Mouse (Mus musculus) limb, embryonic 15.5 days (tissue): ENCODE data around the gene Bbox1. TPM values are rescaled to one million over a fixed set of nuclear protein-coding genes. Genes with fewer than 3 reads are reported as not detected.

Source experiments
- ATAC-seq: fragments of 200-750 bp; cut with Nextera tagmentation; 2 replicates; pipeline ENCODE4 v1.8.0; 2017; ENCODE audit warnings: low read depth, moderate TSS enrichment; ENCODE audit not compliant: insufficient number of reproducible peaks, low FRiP score, low TSS enrichment
- H3K27ac ChIP-seq: fragments of 300-500 bp; sonication (generic); 2 replicates; pipeline ENCODE4 v1.5.1; 2015; ENCODE audit warnings: moderate library complexity, mild to moderate bottlenecking, inconsistent platforms
- H3K27me3 ChIP-seq: fragments of 300-500 bp; sonication (generic); 2 replicates; pipeline ENCODE4 v1.6.1; 2015; ENCODE audit warnings: inconsistent platforms
- H3K36me3 ChIP-seq: fragments of 300-500 bp; sonication (generic); 2 replicates; pipeline ENCODE4 v1.6.1; 2015; ENCODE audit warnings: inconsistent platforms
- H3K4me1 ChIP-seq: fragments of 300-500 bp; sonication (generic); 2 replicates; pipeline ENCODE4 v1.6.1; 2015; ENCODE audit warnings: inconsistent platforms
- H3K4me2 ChIP-seq: fragments of 300-500 bp; sonication (generic); 2 replicates; pipeline ENCODE4 v1.6.1; 2015; ENCODE audit warnings: mild to moderate bottlenecking, inconsistent platforms
- H3K4me3 ChIP-seq: fragments of 300-500 bp; sonication (generic); 2 replicates; pipeline ENCODE4 v1.5.1; 2015; ENCODE audit warnings: mild to moderate bottlenecking, inconsistent platforms
- H3K9ac ChIP-seq: fragments of 300-500 bp; sonication (generic); 2 replicates; pipeline ENCODE4 v1.6.1; 2015; ENCODE audit warnings: inconsistent platforms
- H3K9me3 ChIP-seq: fragments of 300-500 bp; sonication (generic); 2 replicates; pipeline ENCODE4 v1.6.1; 2016; ENCODE audit warnings: inconsistent platforms
- WGBS: fragments of 180-500 bp; shearing (Covaris S2); methylation state at CpG from one replicate; pipeline ENCODE4 v1.1.7; 2015; 5-methylcytosine and 5-hydroxymethylcytosine counted together
- polyA plus RNA-seq: library from polyadenylated mRNA; unstranded; fragments of >200 nt; fragmentation: Nextera tagmentation; extraction: Ambion mirVana; gene quantifications from 2 replicates; pipeline ENCODE4 v1.2.1, GENCODE M21; 2015

The Bbox1 gene
- polyA plus RNA-seq, 1 experiment from 2014 or later, result 0.88 TPM

DNA sequence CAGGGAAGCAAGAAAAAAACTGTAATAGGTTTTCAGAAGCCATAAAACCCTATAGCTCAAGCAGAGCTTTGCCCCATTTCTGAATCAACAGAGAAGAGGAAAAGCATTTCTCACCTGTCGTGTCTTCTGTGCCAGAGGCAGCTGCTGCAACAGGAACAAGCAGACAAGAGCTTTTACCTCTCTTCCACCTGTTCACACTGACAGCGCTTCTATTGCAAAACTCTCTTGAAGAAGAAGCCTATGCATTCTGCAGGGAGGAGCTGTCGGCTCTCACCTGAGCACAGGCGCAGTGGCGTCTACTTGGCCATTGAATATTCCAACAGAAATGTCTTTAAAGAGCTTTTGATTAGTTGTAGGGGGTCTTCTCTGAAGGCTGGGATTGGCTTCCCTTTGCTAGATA is 286 bp downstream of the Bbox1 start:
- Histone ChIP-seq H3K4me2 (no peak overlapping the region), H3K9ac (no peak overlapping the region), H3K27me3 (no peaks in the 10 kb centered on the region), H3K36me3 (no peaks in the 10 kb centered on the region), H3K27ac (no peak overlapping the region), H3K4me1 (no peaks in the 10 kb centered on the region; the same call in 1 of the 2 replicates), H3K4me3 (no peak overlapping the region), H3K9me3 (no peaks in the 10 kb centered on the region)
- no peak for ATAC-seq
- 79% methylated on average over 5 of the region's 5 CpGs for WGBS

DNA sequence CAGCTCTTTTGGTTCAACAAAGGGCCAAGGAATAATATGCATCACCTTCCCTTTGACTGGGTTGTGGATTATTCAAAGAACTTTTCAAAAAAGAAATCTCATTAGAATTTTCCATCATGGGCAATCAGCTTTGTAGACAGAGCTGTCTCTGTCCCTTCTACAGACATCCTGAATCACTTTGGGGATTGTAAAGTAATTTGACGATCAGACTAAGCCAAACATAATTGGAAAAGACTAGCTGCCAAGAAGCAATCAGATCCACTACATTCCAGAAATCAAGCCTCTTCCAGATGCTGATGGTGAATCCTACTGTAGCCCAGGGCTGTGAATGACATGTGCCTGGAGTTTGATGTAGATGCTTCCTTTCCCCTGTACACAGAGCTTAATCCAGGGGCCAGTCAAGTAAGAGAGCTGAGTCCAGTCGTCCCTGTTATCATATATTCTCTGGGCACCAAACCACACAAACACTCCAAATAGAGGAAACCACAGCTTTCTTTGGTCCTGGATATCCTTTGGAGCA is 995 bp downstream of the Bbox1 start:
- no peaks in the 10 kb centered on the region for H3K9me3 ChIP-seq
- 44% methylated on average over 2 of the region's 2 CpGs for WGBS
- H3K4me3 ChIP-seq, result no peak overlapping the region
- H3K27me3 ChIP-seq, result no peaks in the 10 kb centered on the region
- no peaks in the 10 kb centered on the region; the same call in 1 of the 2 replicates for H3K4me1 ChIP-seq
- no peak overlapping the region for H3K4me2 ChIP-seq
- no peaks in the 10 kb centered on the region for H3K36me3 ChIP-seq
- no peak for ATAC-seq
- 0 out of 2 replicates have a peak overlapping the region, but pooled peaks have one; percentile 14 for H3K27ac ChIP-seq
- no peak overlapping the region for H3K9ac ChIP-seq

DNA sequence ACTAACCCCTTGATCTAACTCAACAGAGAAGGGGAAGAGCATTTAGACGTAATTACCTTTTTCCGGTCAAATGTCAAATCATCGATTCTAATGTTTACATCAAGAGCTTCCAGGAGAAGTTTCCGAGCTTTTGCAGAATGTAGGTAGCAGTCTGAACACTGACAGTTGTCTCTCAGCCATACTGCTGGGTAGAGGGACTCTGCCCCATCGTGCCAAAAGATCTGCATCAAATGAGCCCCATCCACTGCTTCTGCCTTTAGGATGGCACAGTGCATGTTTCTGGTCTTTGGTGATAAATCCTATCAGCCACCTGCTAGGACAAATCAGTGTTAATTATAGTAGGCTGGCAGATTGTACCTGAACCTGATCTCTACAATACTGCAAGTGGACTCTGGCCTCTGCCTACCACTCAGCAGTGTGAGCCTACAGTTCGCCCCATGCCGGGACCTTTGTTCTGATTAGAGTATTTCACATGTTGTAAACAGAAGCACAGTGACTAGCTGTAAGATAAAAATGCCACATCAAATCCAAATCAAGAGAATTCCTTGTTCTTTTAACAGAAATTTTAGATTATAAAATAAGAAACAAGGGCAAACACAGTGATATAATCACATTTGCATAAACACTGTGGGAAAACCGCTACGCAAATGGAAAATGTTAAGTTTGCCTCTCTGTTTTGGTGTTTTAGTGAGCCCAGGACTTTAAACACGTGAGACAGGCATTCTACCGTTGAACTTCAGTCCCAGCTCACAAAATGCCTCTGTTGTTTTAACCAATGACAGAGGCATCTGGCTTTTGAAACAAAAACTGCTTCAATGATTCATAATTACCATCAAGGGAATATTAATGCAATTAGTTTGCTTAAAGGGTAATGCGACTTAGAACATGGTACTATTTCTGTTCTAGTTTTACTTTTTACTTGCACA is 8.7 kb downstream of the Bbox1 start:
- H3K9ac ChIP-seq, result no peak overlapping the region
- H3K4me2 ChIP-seq, result no peak overlapping the region
- H3K9me3 ChIP-seq, result no peaks in the 10 kb centered on the region
- no peak overlapping the region for H3K27ac ChIP-seq
- no peaks in the 10 kb centered on the region for H3K27me3 ChIP-seq
- 70% methylated on average over 12 of the region's 12 CpGs for WGBS
- H3K4me1 ChIP-seq, result peaks cover 12% of the 10 kb centered on the region; the same call in 1 of the 2 replicates
- H3K36me3 ChIP-seq, result no peaks in the 10 kb centered on the region
- ATAC-seq, result no peak
- H3K4me3 ChIP-seq, result no peak overlapping the region

DNA sequence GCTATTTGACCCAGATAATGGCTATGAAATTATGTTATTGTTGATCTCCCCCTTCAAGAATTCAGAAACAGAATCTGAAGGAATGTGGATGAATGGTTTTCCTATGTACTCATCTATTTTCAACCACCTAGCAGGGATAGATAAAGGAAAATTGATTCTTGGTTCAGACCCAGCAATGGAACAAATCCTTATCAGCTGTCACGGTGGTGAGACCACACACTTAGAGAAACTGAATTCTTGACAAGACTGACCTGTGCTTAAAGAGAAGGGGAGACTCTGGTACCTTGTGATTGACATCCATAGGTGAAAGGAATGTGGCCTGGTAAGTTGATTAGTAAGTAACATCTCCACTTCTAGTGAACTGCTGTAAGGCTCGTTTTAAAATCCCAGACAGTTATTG is 12.1 kb downstream of the Bbox1 start:
- Histone ChIP-seq H3K36me3 (no peaks in the 10 kb centered on the region), H3K27ac (no peak overlapping the region), H3K4me2 (no peak overlapping the region), H3K27me3 (no peaks in the 10 kb centered on the region), H3K4me3 (no peak overlapping the region), H3K9ac (no peak overlapping the region), H3K4me1 (peaks cover 12% of the 10 kb centered on the region; the same call in 1 of the 2 replicates), H3K9me3 (no peaks in the 10 kb centered on the region)
- 32% methylated on average over 2 of the region's 2 CpGs for WGBS
- no peak for ATAC-seq

DNA sequence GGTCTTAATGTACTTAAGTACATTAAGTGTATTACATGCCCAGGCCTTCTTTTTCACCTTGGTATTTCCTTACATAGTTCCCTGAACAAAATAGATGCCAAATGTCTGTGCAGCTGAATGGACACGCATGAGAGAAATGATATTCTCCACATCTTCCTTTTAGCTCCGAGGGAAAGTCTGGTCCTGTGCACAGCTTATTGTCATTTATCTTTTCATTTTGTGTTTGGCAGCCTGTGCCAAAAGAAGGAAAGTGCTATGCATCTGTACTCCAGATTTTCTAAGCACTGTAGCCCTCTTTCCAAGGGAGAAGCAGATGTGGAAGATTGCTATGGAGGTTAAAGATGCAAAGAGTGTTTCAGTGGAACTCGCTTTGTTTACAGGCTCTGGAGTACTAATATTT is 13.0 kb downstream of the Bbox1 start:
- H3K27me3 ChIP-seq, result no peaks in the 10 kb centered on the region
- no peak overlapping the region for H3K4me2 ChIP-seq
- no peaks in the 10 kb centered on the region for H3K9me3 ChIP-seq
- no peaks in the 10 kb centered on the region for H3K36me3 ChIP-seq
- 55% methylated on average over 3 of the region's 3 CpGs for WGBS
- no peak for ATAC-seq
- H3K4me1 ChIP-seq, result peaks cover 12% of the 10 kb centered on the region; the same call in 1 of the 2 replicates
- H3K9ac ChIP-seq, result no peak overlapping the region
- H3K27ac ChIP-seq, result peak overlapping the region; percentile 13; the same call in 1 of the 2 replicates
- no peak overlapping the region for H3K4me3 ChIP-seq

DNA sequence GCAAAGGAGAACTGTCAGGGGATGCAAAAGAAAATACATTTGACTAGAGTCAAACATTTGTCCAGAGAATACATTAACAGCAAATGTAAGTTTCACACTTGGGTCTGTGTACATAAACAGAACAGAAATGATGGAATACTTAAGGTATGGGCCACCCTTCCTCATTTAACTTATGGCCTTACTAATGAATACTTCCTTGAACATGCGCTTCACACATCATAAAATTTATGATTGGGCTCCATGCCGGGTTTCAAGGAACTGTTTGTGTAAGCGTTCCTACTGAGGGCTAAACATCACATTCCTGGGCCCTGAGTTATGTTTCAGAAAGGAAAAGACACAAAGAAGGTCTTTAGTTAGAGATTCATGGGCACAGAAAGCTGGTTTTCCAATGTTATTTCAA is 19.4 kb downstream of the Bbox1 start:
- H3K27ac ChIP-seq, result no peak overlapping the region

DNA sequence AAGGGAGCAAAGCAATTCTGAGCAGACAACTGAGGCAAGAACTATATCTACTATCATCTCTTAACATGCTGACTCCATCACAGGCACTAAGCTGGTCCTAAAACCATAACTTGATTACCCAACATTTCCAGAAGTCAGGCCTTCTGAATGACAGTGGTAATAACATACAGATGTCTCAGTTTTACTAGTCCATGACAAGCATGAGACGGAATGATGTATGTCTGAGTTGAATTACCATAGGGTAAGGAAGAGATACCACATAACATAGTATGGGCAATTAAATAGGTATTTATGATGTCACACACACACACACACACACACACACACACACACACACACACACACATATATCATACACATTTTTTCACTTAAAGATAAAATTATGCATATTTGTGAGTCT is 26.4 kb downstream of the Bbox1 start:
- H3K9ac ChIP-seq, result no peak overlapping the region
- ATAC-seq, result no peak
- WGBS, result 64% methylated on average over 1 of the region's 1 CpGs

More for the DNA sequence above, 19.4 kb downstream of the Bbox1 start:
- WGBS, result 17% methylated on average over 3 of the region's 3 CpGs
- Histone ChIP-seq H3K9ac (no peak overlapping the region), H3K4me2 (no peak overlapping the region), H3K4me3 (no peak overlapping the region), H3K36me3 (no peaks in the 10 kb centered on the region), H3K27me3 (no peaks in the 10 kb centered on the region), H3K9me3 (no peaks in the 10 kb centered on the region), H3K4me1 (0 out of 2 replicates have a peak, but pooled peaks cover 2% of the 10 kb centered on the region)
- ATAC-seq, result peak; percentile 72; the same call in 1 of the 2 replicates

DNA sequence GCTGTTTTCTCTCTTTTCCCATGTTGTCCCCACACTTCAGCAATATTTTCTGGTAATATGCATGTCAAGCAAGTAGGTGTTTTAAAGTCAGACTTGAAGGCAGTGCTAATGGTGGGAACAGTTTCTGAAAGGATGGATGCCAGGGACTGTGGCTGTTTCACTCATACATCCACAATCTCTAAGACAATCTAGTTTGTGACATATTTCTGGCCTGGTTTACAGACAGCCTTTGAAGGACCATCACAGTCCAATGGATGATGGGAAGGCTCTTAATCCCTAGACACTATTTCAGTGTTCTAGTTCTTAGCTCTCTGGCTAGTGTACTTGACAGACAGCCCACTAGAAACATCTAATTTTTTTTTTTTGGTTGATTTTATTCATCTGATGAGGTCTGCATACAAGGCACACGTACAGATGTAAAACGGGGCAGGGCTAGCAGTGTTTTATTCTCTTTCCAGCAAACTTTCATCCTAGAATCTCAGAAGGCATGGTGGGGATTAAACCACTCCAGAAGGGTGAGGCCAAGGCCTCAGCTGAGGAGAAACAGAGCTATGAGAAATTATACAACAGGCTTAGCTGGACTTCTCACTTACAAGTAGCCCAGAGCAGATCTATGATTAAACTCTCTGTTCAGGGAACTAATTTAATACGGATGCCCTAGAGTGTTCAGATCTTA is 28.4 kb downstream of the Bbox1 start:
- Histone ChIP-seq H3K4me3 (no peak overlapping the region), H3K27me3 (no peaks in the 10 kb centered on the region), H3K4me1 (no peaks in the 10 kb centered on the region), H3K36me3 (no peaks in the 10 kb centered on the region), H3K9me3 (no peaks in the 10 kb centered on the region), H3K9ac (no peak overlapping the region), H3K27ac (no peak overlapping the region), H3K4me2 (no peak overlapping the region)
- no peak for ATAC-seq
- WGBS, result 62% methylated on average over 3 of the region's 3 CpGs

More for the DNA sequence above, 26.4 kb downstream of the Bbox1 start:
- no peak overlapping the region for H3K4me2 ChIP-seq
- no peak overlapping the region for H3K27ac ChIP-seq
- no peaks in the 10 kb centered on the region for H3K27me3 ChIP-seq
- H3K9me3 ChIP-seq, result no peaks in the 10 kb centered on the region
- H3K36me3 ChIP-seq, result no peaks in the 10 kb centered on the region
- H3K4me1 ChIP-seq, result no peaks in the 10 kb centered on the region
- no peak overlapping the region for H3K4me3 ChIP-seq

DNA sequence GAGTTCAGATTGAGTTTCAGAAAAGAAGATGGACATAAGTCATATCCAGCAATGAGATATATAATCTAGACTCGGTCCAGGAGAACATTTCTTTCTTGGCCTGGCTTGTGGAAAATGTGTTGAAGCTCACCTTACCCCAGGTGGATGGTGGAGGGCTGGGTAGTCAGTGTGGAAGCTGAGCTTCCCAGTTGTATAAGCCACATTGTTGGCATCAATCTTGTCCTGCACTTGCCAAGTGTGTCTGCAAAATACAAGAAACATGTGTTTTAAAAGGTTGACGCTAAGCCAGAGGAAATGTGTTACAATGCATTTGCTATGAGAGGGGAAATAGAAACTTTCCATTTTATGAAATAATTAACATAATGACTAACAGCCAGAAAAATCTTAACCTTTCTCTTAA is 38.9 kb downstream of the Bbox1 start:
- Histone ChIP-seq H3K4me1 (peaks cover 9% of the 10 kb centered on the region; the same call in 1 of the 2 replicates), H3K9me3 (no peaks in the 10 kb centered on the region), H3K27me3 (no peaks in the 10 kb centered on the region), H3K4me3 (no peak overlapping the region), H3K9ac (no peak overlapping the region), H3K27ac (0 out of 2 replicates have a peak overlapping the region, but pooled peaks have one; percentile 17), H3K4me2 (no peak overlapping the region), H3K36me3 (no peaks in the 10 kb centered on the region)
- WGBS, result 24% methylated on average over 2 of the region's 2 CpGs
- peak; percentile 81; the same call in 1 of the 2 replicates for ATAC-seq

DNA sequence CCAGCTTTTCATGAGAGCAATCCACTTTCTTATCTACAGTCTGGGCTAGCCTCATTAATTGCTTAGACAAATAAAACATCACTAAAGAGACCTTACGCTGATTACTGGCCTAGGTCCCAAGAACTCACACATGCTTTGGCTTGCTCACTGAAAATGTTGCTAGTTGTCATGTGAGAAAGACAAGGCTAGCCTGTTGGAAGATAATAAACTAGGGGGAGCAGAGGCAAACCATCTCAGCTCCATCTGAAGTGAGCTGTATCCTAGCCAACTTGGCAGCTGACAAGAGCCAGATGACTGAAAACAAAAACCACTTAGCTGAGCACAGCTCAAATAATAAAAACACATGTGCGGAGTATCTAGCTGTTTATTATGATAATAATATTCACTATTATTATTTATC is 40.2 kb downstream of the Bbox1 start:
- H3K4me3 ChIP-seq, result no peak overlapping the region
- 40% methylated on average over 2 of the region's 2 CpGs for WGBS
- ATAC-seq, result 0 out of 2 replicates have a peak, but pooled peaks have one; percentile 44
- H3K27ac ChIP-seq, result peak overlapping the region; percentile 14; the same call in 1 of the 2 replicates
- H3K27me3 ChIP-seq, result no peaks in the 10 kb centered on the region
- H3K36me3 ChIP-seq, result no peaks in the 10 kb centered on the region
- H3K4me1 ChIP-seq, result peaks cover 9% of the 10 kb centered on the region; the same call in 1 of the 2 replicates
- no peak overlapping the region for H3K4me2 ChIP-seq
- no peaks in the 10 kb centered on the region for H3K9me3 ChIP-seq
- no peak overlapping the region for H3K9ac ChIP-seq

DNA sequence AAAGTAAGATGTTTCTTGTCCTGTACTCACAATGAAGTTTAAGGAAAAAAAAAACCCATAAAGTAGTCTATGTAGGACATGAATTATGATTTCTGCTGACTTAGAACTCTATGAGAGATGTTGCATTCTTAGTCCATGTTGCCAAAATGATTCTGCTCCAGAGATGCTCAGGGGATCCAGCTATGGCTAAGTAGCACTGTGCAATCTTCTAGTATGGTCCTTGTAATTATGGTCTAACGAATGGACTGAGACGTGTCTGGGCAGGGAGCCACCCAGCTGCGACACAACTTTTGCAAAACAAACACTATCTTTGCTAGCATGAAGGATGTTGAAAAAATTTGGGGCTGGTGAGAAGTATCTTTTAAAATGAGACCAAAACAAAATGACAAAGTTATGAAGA is 45.1 kb downstream of the Bbox1 start:
- no peak overlapping the region for H3K27ac ChIP-seq
- H3K27me3 ChIP-seq, result no peaks in the 10 kb centered on the region
- H3K9me3 ChIP-seq, result no peaks in the 10 kb centered on the region
- no peak overlapping the region for H3K4me3 ChIP-seq
- H3K4me1 ChIP-seq, result 0 out of 2 replicates have a peak, but pooled peaks cover 3% of the 10 kb centered on the region
- ATAC-seq, result no peak
- WGBS, result 55% methylated on average over 3 of the region's 3 CpGs
- no peaks in the 10 kb centered on the region for H3K36me3 ChIP-seq
- H3K4me2 ChIP-seq, result no peak overlapping the region
- no peak overlapping the region for H3K9ac ChIP-seq
